Mouse (Mus musculus) embryonic fibroblast, embryonic 13.5 days (primary cell): ENCODE results near the gene Tmem243.

Experiments
- CTCF ChIP-seq: IDR thresholded peaks from 2 replicates; pipeline ENCODE4 v1.5.1; 2011; ENCODE audit warnings: mild to moderate bottlenecking, control low read depth, low read length, moderate library complexity, borderline replicate concordance; ENCODE audit not compliant: insufficient read depth
- POLR2A ChIP-seq: IDR thresholded peaks from 2 replicates; pipeline ENCODE4 v1.6.1; 2011; ENCODE audit warnings: low read depth, mild to moderate bottlenecking, control low read depth, low read length, moderate library complexity

DNA sequence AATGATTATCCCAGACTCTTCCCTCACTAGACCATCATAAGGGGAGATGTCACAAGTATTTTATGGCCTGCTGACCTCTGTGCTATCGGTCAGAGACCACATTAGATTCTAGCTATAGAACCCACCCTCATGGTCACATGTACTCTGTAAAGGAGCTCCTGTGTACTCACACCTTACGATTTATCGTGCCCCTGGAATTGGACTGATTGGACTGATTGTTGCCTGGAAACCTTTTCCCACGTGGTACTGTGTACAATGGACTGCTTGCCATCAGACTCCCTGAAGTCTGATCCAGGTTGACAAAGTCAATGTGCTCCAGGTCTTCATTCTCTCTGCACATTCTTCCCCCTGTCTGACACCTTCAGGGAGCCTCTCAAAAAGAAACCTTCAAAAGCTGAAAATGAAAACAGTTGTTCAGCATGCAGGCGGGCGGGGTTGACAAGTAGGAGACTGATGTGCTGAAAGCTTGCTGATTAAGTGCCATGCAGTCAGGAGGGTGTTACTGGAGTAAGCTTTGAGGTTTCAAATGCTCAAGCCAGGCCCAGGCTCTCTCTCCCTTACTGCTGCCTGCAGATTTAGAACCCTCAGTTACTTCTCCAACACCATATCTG lies 30.8 kb upstream of the Tmem243 start:
- TF ChIP-seq POLR2A, result no peak
- TF ChIP-seq CTCF, result no peak
